Mouse (Mus musculus) layer of hippocampus, postnatal 14 days (tissue): Measurements from ENCODE around the gene Tmem19. TPM values are rescaled to one million over a fixed set of nuclear protein-coding genes. Genes with fewer than 3 reads are reported as not detected.

Experiments
- DNase-seq, 2 experiments: peaks; one replicate each; pipeline ENCODE4 v3.0.0; 2021 to 2022; ENCODE audit warnings: low spot score in 2 of 2, mixed read lengths in 1 of 2
- total RNA-seq, 2 experiments: library from RNA; stranded (reverse); gene quantifications; 2 replicates each; pipeline ENCODE4 v1.2.3; 2021

The Tmem19 gene
- total RNA-seq, 2 experiments from 2014 or later, result 50.7 to 53.0 TPM

GRCm38 (mm10) chr10:115313641-115314286, 48.5 kb downstream of the Tmem19 start:
- DNase-seq, result no peak

- DNase-seq, result no peak
Observed at GRCm38 (mm10) chr10:115312732-115313131, 49.6 kb downstream of the Tmem19 start.

- DNase-seq, result no peak
Observed at GRCm38 (mm10) chr10:115312194-115312593, 50.1 kb downstream of the Tmem19 start.

- no peak for DNase-seq
Observed at GRCm38 (mm10) chr10:115311263-115311965, 50.9 kb downstream of the Tmem19 start.

GRCm38 (mm10) chr10:115309191-115309590, 53.1 kb downstream of the Tmem19 start:
- DNase-seq, result no peak

GRCm38 (mm10) chr10:115307331-115307875, 54.9 kb downstream of the Tmem19 start:
- no peak for DNase-seq

GRCm38 (mm10) chr10:115298683-115299082, 63.6 kb downstream of the Tmem19 start:
- no peak for DNase-seq

GRCm38 (mm10) chr10:115297582-115297981, 64.7 kb downstream of the Tmem19 start:
- no peak for DNase-seq

- no peak for DNase-seq
Observed at GRCm38 (mm10) chr10:115296401-115296935, 65.8 kb downstream of the Tmem19 start.

GRCm38 (mm10) chr10:115295162-115295561, 67.1 kb downstream of the Tmem19 start:
- no peak for DNase-seq

GRCm38 (mm10) chr10:115294715-115295114, 67.6 kb downstream of the Tmem19 start:
- no peak for DNase-seq

GRCm38 (mm10) chr10:115293946-115294345, 68.4 kb downstream of the Tmem19 start:
- no peak for DNase-seq

- no peak for DNase-seq
Observed at GRCm38 (mm10) chr10:115290671-115291070, 71.6 kb downstream of the Tmem19 start.

Other genes with a start within 250 kb of the Tmem19 start
- 1 to 10 TPM in 1 of 2 experiments, under 1 TPM in 1; 0.74 to 1.6 TPM for gene Tph2, start 177.5 kb downstream of the Tmem19 start, total RNA-seq
- gene Tbc1d15, start 111.0 kb downstream of the Tmem19 start, total RNA-seq, result 10 to 100 TPM; 46.8 to 58.0 TPM
- 10 to 100 TPM; 54.4 to 55.4 TPM for gene Rab21, start 46.9 kb downstream of the Tmem19 start, total RNA-seq
- gene Thap2, start 21.9 kb upstream of the Tmem19 start, total RNA-seq, result 10 to 100 TPM; 10.2 to 13.5 TPM
- 10 to 100 TPM; 53.3 to 57.6 TPM for gene Zfc3h1, start 22.5 kb upstream of the Tmem19 start, total RNA-seq
- 1 to 10 TPM in 1 of 2 experiments, under 1 TPM in 1; 0.79 to 1.9 TPM for gene A930009A15Rik, start 207.5 kb upstream of the Tmem19 start, total RNA-seq
- gene Lgr5, start 225.3 kb upstream of the Tmem19 start, total RNA-seq, result 1 to 10 TPM; 4.5 to 4.7 TPM